Mouse (Mus musculus) liver, adult 2 months (tissue): ENCODE measurements around the gene P3h4.

Experiments used
- CTCF ChIP-seq: fragments of 200-500 bp; IDR thresholded peaks from 2 replicates; pipeline ENCODE4 v1.5.1; 2011; ENCODE audit warnings: low read depth, low read length, control low read depth
- POLR2A ChIP-seq: fragments of 200-500 bp; IDR thresholded peaks from 2 replicates; pipeline ENCODE4 v1.6.1; 2011; ENCODE audit warnings: low read length, control low read depth; ENCODE audit not compliant: insufficient read depth; ENCODE audit errors: extremely low read depth

DNA sequence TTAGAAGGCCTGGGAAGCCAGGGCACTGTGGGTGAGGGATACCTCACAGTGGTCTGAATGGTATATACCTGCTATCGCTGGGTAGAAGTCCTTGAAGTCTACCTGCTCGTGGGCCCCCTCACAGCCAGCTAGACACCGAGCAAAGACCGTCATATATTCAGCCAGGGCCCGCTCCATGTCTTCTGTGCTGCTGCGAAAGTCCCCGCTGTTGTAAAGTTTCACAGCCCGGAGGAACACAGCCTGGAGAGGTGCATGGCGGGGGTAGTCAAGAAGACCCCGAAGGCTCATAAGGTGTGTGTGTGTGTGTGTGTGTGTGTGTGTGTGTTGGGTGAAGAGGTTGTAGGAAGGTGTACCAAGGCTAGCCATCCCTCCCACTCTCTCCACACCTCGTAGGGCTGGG, 1.1 kb downstream of the P3h4 start:
- TF ChIP-seq CTCF (no peak), POLR2A (no peak)
